ENCODE assay signal across 10 mouse cellular contexts in genomic region chr19:38818191-38818590, GRCm38 (mm10). TPM values are rescaled to one million over a fixed set of nuclear protein-coding genes. Genes with fewer than 3 reads are reported as not detected.
DNase-seq lines count a peak whose midpoint lies in the region; ATAC-seq and TF ChIP-seq lines count a peak whose summit lies in the region.
"Had no signal": no experiment of that assay in that cellular context is flagged by ENCODE, and none has a peak within 500 bp of the region (broad histone marks: within the 10 kb centered on the region; RNA-seq: fewer than 3 reads in every experiment).

No protein-coding gene starts in this region.

- H3K27me3 ChIP-seq in midbrain, postnatal 0 days (ENCODE audit: insufficient read depth, low read length), result no peaks in the 10 kb centered on the region

- H3K4me1 ChIP-seq in brown adipose tissue, adult 24 weeks (ENCODE audit: control insufficient read depth, insufficient read depth, insufficient read length, low read length), result peaks cover 2% of the 10 kb centered on the region; the same call in 1 of the 2 replicates
- H3K4me1 ChIP-seq in midbrain, postnatal 0 days (ENCODE audit: insufficient read depth, low read length), result peaks cover 2% of the 10 kb centered on the region; the same call in 1 of the 2 replicates

- H3K27ac ChIP-seq in layer of hippocampus, adult 2 months, result no peak overlapping the region
- no peak overlapping the region for H3K27ac ChIP-seq in brown adipose tissue, adult 24 weeks (replicated peaks; ENCODE audit: low read depth, low read length)
- H3K27ac ChIP-seq in midbrain, postnatal 0 days (ENCODE audit: low read depth, low read length), result no peak overlapping the region

- peaks cover 21% of the 10 kb centered on the region; the same call in 1 of the 2 replicates for H3K36me3 ChIP-seq in midbrain, postnatal 0 days (ENCODE audit: insufficient read depth, low read length)

- H3K9ac ChIP-seq in midbrain, postnatal 0 days (replicated peaks; ENCODE audit: low read length, poor library complexity, severe bottlenecking), result peak overlapping the region; percentile 74

- 40% methylated on average over 8 of the region's 8 CpGs for WGBS in midbrain, postnatal 0 days

- H3K9me3 ChIP-seq in midbrain, postnatal 0 days (ENCODE audit: low read length), result no peaks in the 10 kb centered on the region

- no peak for DNase-seq in layer of hippocampus, adult 2 months (ENCODE audit: low spot score in 2 of 2)
- DNase-seq in layer of hippocampus, adult 9-10 months (ENCODE audit: low spot score), result no peak
- DNase-seq in induced T-regulatory cell, adult 2 months (ENCODE audit: low read depth), result peak; percentile 39
- DNase-seq in midbrain, postnatal 0 days (ENCODE audit: low spot score), result no peak
- DNase-seq in urinary bladder, postnatal 36 days (ENCODE audit: low spot score in 2 of 2), result no peak
- DNase-seq in urinary bladder, postnatal 10 days (ENCODE audit: low spot score), result no peak
- no peak for DNase-seq in left cerebral cortex, adult 18-20 months (ENCODE audit: low spot score in 2 of 2)
- DNase-seq: adrenal gland, postnatal 14 days; kidney, adult 18-20 months had no signal

- no peak for TF ChIP-seq CTCF in layer of hippocampus, adult 2 months (conservative IDR thresholded peaks at IDR 0.05)
- no peak for TF ChIP-seq CTCF in midbrain, postnatal 0 days (IDR thresholded peaks at IDR 0.05)

- H3K4me3 ChIP-seq in layer of hippocampus, adult 2 months, result peak overlapping the region; percentile 91
- H3K4me3 ChIP-seq in brown adipose tissue, adult 24 weeks (ENCODE audit: insufficient read depth, low read depth, low read length), result peak overlapping the region; percentile 36; the same call in 1 of the 2 replicates
- H3K4me3 ChIP-seq in midbrain, postnatal 0 days (ENCODE audit: low read depth, low read length), result peak overlapping the region; percentile 85

- ATAC-seq in midbrain, postnatal 0 days (ENCODE audit: low FRiP score), result no peak

- H3K4me2 ChIP-seq in midbrain, postnatal 0 days (ENCODE audit: low read depth, low read length, poor library complexity, severe bottlenecking), result peak overlapping the region; percentile 75

RNA-seq across cellular contexts. Expression of gene Noc3l, which starts 0.8 kb away (rescaled TPM):
- 10 to 100 TPM; 13.6 to 13.7 TPM for total RNA-seq in layer of hippocampus, adult 2 months (2021)
- 5.2 and 5.3 TPM in 2 replicates for polyA plus RNA-seq in brown adipose tissue, adult 24 weeks (2012; ENCODE audit: insufficient read depth, insufficient read length, missing spikeins)
- 7.5 and 7.9 TPM in 2 replicates for total RNA-seq in midbrain, postnatal 0 days (2014; rRNA removed)
- polyA plus RNA-seq in midbrain, postnatal 0 days (2015; fragmentation: Nextera tagmentation; extraction: Ambion mirVana), result 2.1 and 2.7 TPM in 2 replicates
- 10 to 100 TPM; 14.2 to 15.3 TPM for total RNA-seq in left cerebral cortex, adult 18-20 months (2021)

RNA-seq across cellular contexts. Expression of gene Tbc1d12, which starts 18.2 kb away (rescaled TPM):
- total RNA-seq in layer of hippocampus, adult 2 months (2021), result 10 to 100 TPM; 12.5 TPM
- 4.8 and 6.8 TPM in 2 replicates for polyA plus RNA-seq in brown adipose tissue, adult 24 weeks (2012; ENCODE audit: insufficient read depth, insufficient read length, missing spikeins)
- total RNA-seq in midbrain, postnatal 0 days (2014; rRNA removed), result 28.8 and 39.4 TPM in 2 replicates
- 5.3 and 6.2 TPM in 2 replicates for polyA plus RNA-seq in midbrain, postnatal 0 days (2015; fragmentation: Nextera tagmentation; extraction: Ambion mirVana)
- total RNA-seq in left cerebral cortex, adult 18-20 months (2021), result 10 to 100 TPM; 12.9 to 13.1 TPM

Comparison
In these comparisons a context has a peak if more than half of its experiments do, and no peak if none do; other contexts are left out.
1. H3K4me3 ChIP-seq: peak in every context shown above with its lines; median percentile 91 in layer of hippocampus, adult 2 months; 85 in midbrain, postnatal 0 days; 36 in brown adipose tissue, adult 24 weeks.